Mouse (Mus musculus) forebrain, embryonic 12.5 days (tissue): ENCODE measurements around the gene Epsti1. TPM values are rescaled to one million over a fixed set of nuclear protein-coding genes. Genes with fewer than 3 reads are reported as not detected.

Experiments used
- ATAC-seq: fragments of 200-750 bp; cut with Nextera tagmentation; 2 replicates; pipeline ENCODE4 v1.8.0; 2017; ENCODE audit warnings: moderate TSS enrichment; ENCODE audit not compliant: low FRiP score
- H3K27ac ChIP-seq: fragments of 300-500 bp; sonication (generic); 2 replicates; pipeline ENCODE4 v1.5.1; 2016; ENCODE audit warnings: mild to moderate bottlenecking
- H3K27me3 ChIP-seq: fragments of 300-500 bp; sonication (generic); 2 replicates; pipeline ENCODE4 v1.6.1; 2016; ENCODE audit warnings: mild to moderate bottlenecking
- H3K36me3 ChIP-seq: fragments of 300-500 bp; sonication (generic); replicated peaks from 2 replicates; pipeline ENCODE4 v1.6.1; 2016; ENCODE audit warnings: mild to moderate bottlenecking
- H3K4me1 ChIP-seq: fragments of 300-500 bp; sonication (generic); 2 replicates; pipeline ENCODE4 v1.6.1; 2016
- H3K4me2 ChIP-seq: fragments of 300-500 bp; sonication (generic); 2 replicates; pipeline ENCODE4 v1.6.1; 2016; ENCODE audit warnings: mild to moderate bottlenecking, moderate library complexity
- H3K4me3 ChIP-seq: fragments of 300-500 bp; sonication (generic); replicated peaks from 2 replicates; pipeline ENCODE4 v1.5.1; 2016; ENCODE audit warnings: mild to moderate bottlenecking
- H3K9ac ChIP-seq: fragments of 300-500 bp; sonication (generic); 2 replicates; pipeline ENCODE4 v1.6.1; 2016; ENCODE audit warnings: mild to moderate bottlenecking
- H3K9me3 ChIP-seq: fragments of 300-500 bp; sonication (generic); 2 replicates; pipeline ENCODE4 v1.6.1; 2016
- WGBS: fragments of 180-500 bp; shearing (Covaris S2); methylation state at CpG from one replicate; pipeline ENCODE4 v1.1.7; 2016; 5-methylcytosine and 5-hydroxymethylcytosine counted together
- polyA plus RNA-seq: library from polyadenylated mRNA; unstranded; fragments of >200 nt; fragmentation: Nextera tagmentation; extraction: Ambion mirVana; gene quantifications from 2 replicates; pipeline ENCODE4 v1.2.1, GENCODE M21; 2016

The Epsti1 gene
- polyA plus RNA-seq, 1 experiment from 2014 or later: 0.19 TPM

DNA sequence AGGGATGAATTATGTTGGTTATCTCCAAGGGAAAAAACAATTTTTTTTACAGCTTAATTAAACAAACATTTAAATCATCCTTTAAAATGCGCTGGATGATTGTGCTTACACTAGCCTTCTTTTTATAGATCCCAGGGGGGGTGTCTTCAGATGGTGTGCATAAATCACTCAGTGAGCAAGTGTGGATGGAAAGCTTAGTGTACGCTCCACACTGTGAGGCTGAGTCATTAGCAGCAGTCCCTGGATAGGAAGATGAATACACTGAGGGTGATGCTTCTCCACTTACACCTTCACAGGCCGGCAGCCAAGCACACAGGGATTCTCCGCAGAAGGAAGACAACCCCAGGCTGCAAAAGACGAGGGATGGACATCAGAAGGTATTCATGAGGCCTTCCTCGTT lies 70.2 kb downstream of the Epsti1 start:
- Histone ChIP-seq H3K4me3 (no peak overlapping the region), H3K27ac (no peak overlapping the region), H3K27me3 (no peaks in the 10 kb centered on the region), H3K9me3 (no peaks in the 10 kb centered on the region), H3K4me2 (no peak overlapping the region), H3K4me1 (no peaks in the 10 kb centered on the region; the same call in 1 of the 2 replicates), H3K36me3 (no peaks in the 10 kb centered on the region), H3K9ac (no peak overlapping the region)
- 75% methylated on average over 6 of the region's 6 CpGs for WGBS
- no peak for ATAC-seq

DNA sequence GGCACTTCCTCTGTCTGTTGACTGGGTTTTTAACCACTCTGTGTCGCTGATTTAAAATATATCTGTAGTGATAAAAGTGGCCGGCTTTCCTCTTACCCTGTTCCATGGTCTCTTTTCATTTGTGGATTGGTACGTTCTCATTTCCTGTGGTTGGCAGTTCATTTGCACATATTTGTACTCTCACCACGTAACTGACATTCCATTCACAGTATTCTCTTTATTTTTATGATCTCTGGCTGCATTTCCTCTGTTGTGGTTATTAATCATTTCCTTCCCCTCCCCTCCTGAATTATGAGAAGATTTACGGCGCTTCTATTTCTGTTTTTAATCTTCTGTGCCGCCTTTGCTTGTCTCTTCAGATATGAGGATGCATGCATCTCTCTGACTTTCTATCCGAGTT lies 71.7 kb downstream of the Epsti1 start:
- Histone ChIP-seq H3K9ac (no peak overlapping the region), H3K27me3 (no peaks in the 10 kb centered on the region), H3K27ac (no peak overlapping the region), H3K4me3 (no peak overlapping the region), H3K36me3 (no peaks in the 10 kb centered on the region), H3K9me3 (no peaks in the 10 kb centered on the region), H3K4me1 (no peaks in the 10 kb centered on the region; the same call in 1 of the 2 replicates), H3K4me2 (no peak overlapping the region)
- 91% methylated on average over 8 of the region's 8 CpGs for WGBS
- ATAC-seq: no peak

- WGBS: 80% methylated on average over 5 of the region's 5 CpGs
- no peak overlapping the region for H3K4me3 ChIP-seq
- H3K9ac ChIP-seq: no peak overlapping the region
- no peak for ATAC-seq
- no peaks in the 10 kb centered on the region for H3K36me3 ChIP-seq
- H3K27ac ChIP-seq: no peak overlapping the region
- no peaks in the 10 kb centered on the region for H3K9me3 ChIP-seq
- no peaks in the 10 kb centered on the region for H3K27me3 ChIP-seq
- H3K4me1 ChIP-seq: no peaks in the 10 kb centered on the region
- no peak overlapping the region for H3K4me2 ChIP-seq
Observed at GRCm38 (mm10) chr14:77981516-77981915, 77.5 kb downstream of the Epsti1 start.

DNA sequence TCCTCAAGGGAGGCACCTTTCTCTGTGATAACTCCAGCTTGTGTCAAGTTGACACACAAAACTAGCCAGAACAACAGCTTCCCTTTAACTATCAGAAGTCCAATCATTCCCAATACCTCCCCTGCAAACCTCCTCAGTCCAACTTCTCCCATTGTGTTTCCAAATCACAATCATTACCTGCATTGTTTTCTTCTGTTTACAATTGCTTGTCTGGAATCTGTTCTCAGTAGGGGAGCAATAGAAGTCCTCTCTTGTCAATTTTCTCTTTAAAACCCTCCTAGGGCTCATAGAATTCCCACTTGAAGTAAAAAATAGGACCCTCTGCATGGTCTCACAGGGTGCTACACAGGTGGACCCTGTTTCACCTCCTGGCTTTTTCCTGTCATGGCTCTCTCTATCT lies 93.7 kb downstream of the Epsti1 start:
- no peaks in the 10 kb centered on the region for H3K4me1 ChIP-seq
- no peak overlapping the region for H3K4me2 ChIP-seq
- no peaks in the 10 kb centered on the region for H3K9me3 ChIP-seq
- H3K36me3 ChIP-seq: no peaks in the 10 kb centered on the region
- H3K27me3 ChIP-seq: no peaks in the 10 kb centered on the region
- H3K4me3 ChIP-seq: no peak overlapping the region
- H3K27ac ChIP-seq: no peak overlapping the region
- ATAC-seq: no peak
- no peak overlapping the region for H3K9ac ChIP-seq

GRCm38 (mm10) chr14:78004486-78004885 lies 100.4 kb downstream of the Epsti1 start:
- no peak overlapping the region for H3K4me3 ChIP-seq
- H3K9me3 ChIP-seq: no peaks in the 10 kb centered on the region
- 0 out of 2 replicates have a peak, but pooled peaks cover 3% of the 10 kb centered on the region for H3K4me1 ChIP-seq
- ATAC-seq: no peak
- no peak overlapping the region for H3K4me2 ChIP-seq
- no peaks in the 10 kb centered on the region for H3K27me3 ChIP-seq
- no peak overlapping the region for H3K9ac ChIP-seq
- no peaks in the 10 kb centered on the region for H3K36me3 ChIP-seq
- no peak overlapping the region for H3K27ac ChIP-seq
- WGBS: 80% methylated on average over 4 of the region's 4 CpGs

GRCm38 (mm10) chr14:78008019-78008418 lies 104.0 kb downstream of the Epsti1 start:
- no peaks in the 10 kb centered on the region for H3K27me3 ChIP-seq
- H3K9me3 ChIP-seq: no peaks in the 10 kb centered on the region
- 40% methylated on average over 6 of the region's 6 CpGs for WGBS
- no peak overlapping the region for H3K4me3 ChIP-seq
- H3K4me1 ChIP-seq: 0 out of 2 replicates have a peak, but pooled peaks cover 3% of the 10 kb centered on the region
- H3K9ac ChIP-seq: no peak overlapping the region
- H3K36me3 ChIP-seq: no peaks in the 10 kb centered on the region
- H3K4me2 ChIP-seq: no peak overlapping the region
- ATAC-seq: no peak
- no peak overlapping the region for H3K27ac ChIP-seq

- Histone ChIP-seq H3K4me2 (no peak overlapping the region), H3K27me3 (no peaks in the 10 kb centered on the region; the same call in 1 of the 2 replicates), H3K36me3 (no peaks in the 10 kb centered on the region), H3K9ac (no peak overlapping the region), H3K9me3 (no peaks in the 10 kb centered on the region), H3K4me1 (peaks cover 7% of the 10 kb centered on the region), H3K27ac (no peak overlapping the region), H3K4me3 (no peak overlapping the region)
- no peak for ATAC-seq
- 73% methylated on average over 10 of the region's 10 CpGs for WGBS
Observed at GRCm38 (mm10) chr14:78011808-78012207, 107.8 kb downstream of the Epsti1 start.

GRCm38 (mm10) chr14:78015540-78016321 lies 111.7 kb downstream of the Epsti1 start:
- no peak for ATAC-seq

GRCm38 (mm10) chr14:78016398-78016797 lies 112.4 kb downstream of the Epsti1 start:
- Histone ChIP-seq H3K9ac (no peak overlapping the region), H3K4me3 (no peak overlapping the region), H3K27ac (no peak overlapping the region), H3K4me1 (peaks cover 16% of the 10 kb centered on the region), H3K36me3 (no peaks in the 10 kb centered on the region), H3K9me3 (no peaks in the 10 kb centered on the region), H3K4me2 (no peak overlapping the region), H3K27me3 (peaks cover 26% of the 10 kb centered on the region)
- ATAC-seq: no peak
- 52% methylated on average over 4 of the region's 4 CpGs for WGBS

More at GRCm38 (mm10) chr14:78015540-78016321, 111.7 kb downstream of the Epsti1 start:
- Histone ChIP-seq H3K36me3 (no peaks in the 10 kb centered on the region), H3K4me1 (peaks cover 16% of the 10 kb centered on the region), H3K27me3 (peaks cover 22% of the 10 kb centered on the region), H3K27ac (no peak overlapping the region), H3K9ac (no peak overlapping the region), H3K4me2 (no peak overlapping the region), H3K4me3 (no peak overlapping the region), H3K9me3 (no peaks in the 10 kb centered on the region)
- 43% methylated on average over 7 of the region's 7 CpGs for WGBS

DNA sequence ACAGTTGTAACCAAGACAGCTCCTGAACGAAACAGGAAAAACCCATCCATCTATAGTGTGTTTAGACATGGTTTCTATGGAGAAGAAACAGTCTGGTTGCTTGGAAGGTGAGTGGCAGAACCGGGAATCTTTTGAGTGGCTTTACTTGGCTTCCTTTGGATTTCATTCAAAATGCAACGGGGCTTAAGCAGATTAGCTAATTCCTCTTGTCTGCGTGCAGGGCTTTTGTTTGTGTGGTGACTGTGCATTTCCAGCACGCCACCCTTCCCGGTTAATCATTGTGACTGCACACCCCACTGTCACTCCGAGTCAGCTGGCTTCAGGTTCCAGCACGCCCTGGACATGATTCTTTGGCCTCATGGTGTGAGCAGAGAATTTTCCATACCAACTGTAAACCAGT lies 115.9 kb downstream of the Epsti1 start:
- Histone ChIP-seq H3K9me3 (no peaks in the 10 kb centered on the region), H3K9ac (no peak overlapping the region), H3K4me3 (no peak overlapping the region), H3K4me2 (no peak overlapping the region), H3K36me3 (no peaks in the 10 kb centered on the region), H3K27ac (no peak overlapping the region), H3K4me1 (peaks cover 16% of the 10 kb centered on the region), H3K27me3 (peaks cover 37% of the 10 kb centered on the region)
- no peak for ATAC-seq
- 4% methylated on average over 8 of the region's 8 CpGs for WGBS

GRCm38 (mm10) chr14:78038876-78039275 lies 134.8 kb downstream of the Epsti1 start:
- no peak for ATAC-seq
- 78% methylated on average over 8 of the region's 8 CpGs for WGBS
- no peak overlapping the region for H3K27ac ChIP-seq

GRCm38 (mm10) chr14:78040643-78041042 lies 136.6 kb downstream of the Epsti1 start:
- WGBS: 89% methylated on average over 6 of the region's 6 CpGs

More at GRCm38 (mm10) chr14:78038876-78039275, 134.8 kb downstream of the Epsti1 start:
- H3K27me3 ChIP-seq: no peaks in the 10 kb centered on the region
- no peaks in the 10 kb centered on the region; the same call in 1 of the 2 replicates for H3K4me1 ChIP-seq
- no peak overlapping the region for H3K9ac ChIP-seq
- H3K4me3 ChIP-seq: no peak overlapping the region
- H3K36me3 ChIP-seq: no peaks in the 10 kb centered on the region
- no peak overlapping the region for H3K4me2 ChIP-seq
- no peaks in the 10 kb centered on the region for H3K9me3 ChIP-seq

More at GRCm38 (mm10) chr14:78040643-78041042, 136.6 kb downstream of the Epsti1 start:
- no peak overlapping the region for H3K4me3 ChIP-seq
- no peak overlapping the region for H3K4me2 ChIP-seq
- ATAC-seq: no peak
- no peaks in the 10 kb centered on the region for H3K36me3 ChIP-seq
- H3K9me3 ChIP-seq: no peaks in the 10 kb centered on the region
- H3K9ac ChIP-seq: no peak overlapping the region
- no peaks in the 10 kb centered on the region; the same call in 1 of the 2 replicates for H3K4me1 ChIP-seq
- no peaks in the 10 kb centered on the region for H3K27me3 ChIP-seq
- no peak overlapping the region for H3K27ac ChIP-seq
